Mouse (Mus musculus) hindbrain, embryonic 16.5 days (tissue): Measurements from ENCODE around the gene Hoxa7. TPM values are rescaled to one million over a fixed set of nuclear protein-coding genes. Genes with fewer than 3 reads are reported as not detected.

Source experiments
- ATAC-seq: fragments of 200-750 bp; cut with Nextera tagmentation; 2 replicates; pipeline ENCODE4 v1.8.0; 2017; ENCODE audit warnings: moderate TSS enrichment, moderate library complexity
- H3K27ac ChIP-seq: fragments of 300-500 bp; sonication (generic); 2 replicates; pipeline ENCODE4 v1.5.1; 2014; ENCODE audit warnings: low read depth, mild to moderate bottlenecking, control low read depth, low read length, moderate library complexity
- H3K27me3 ChIP-seq: fragments of 300-500 bp; sonication (generic); replicated peaks from 2 replicates; pipeline ENCODE4 v1.6.1; 2014; ENCODE audit warnings: low read length; ENCODE audit not compliant: control insufficient read depth, insufficient read depth
- H3K36me3 ChIP-seq: fragments of 300-500 bp; sonication (generic); 2 replicates; pipeline ENCODE4 v1.6.1; 2014; ENCODE audit warnings: mild to moderate bottlenecking, low read length, moderate library complexity, mixed read lengths; ENCODE audit not compliant: control insufficient read depth, insufficient read depth
- H3K4me1 ChIP-seq: fragments of 300-500 bp; sonication (generic); 2 replicates; pipeline ENCODE4 v1.6.1; 2014; ENCODE audit warnings: low read depth, low read length; ENCODE audit not compliant: control insufficient read depth, insufficient read depth
- H3K4me2 ChIP-seq: fragments of 300-500 bp; sonication (generic); 2 replicates; pipeline ENCODE4 v1.6.1; 2014; ENCODE audit warnings: mild to moderate bottlenecking, low read length, control low read depth, moderate library complexity
- H3K4me3 ChIP-seq: fragments of 300-500 bp; sonication (generic); 2 replicates; pipeline ENCODE4 v1.5.1; 2014; ENCODE audit warnings: mild to moderate bottlenecking, low read length, control low read depth, moderate library complexity
- H3K9ac ChIP-seq: fragments of 300-500 bp; sonication (generic); 2 replicates; pipeline ENCODE4 v1.6.1; 2014; ENCODE audit warnings: low read depth, mild to moderate bottlenecking, control low read depth, low read length, moderate library complexity
- H3K9me3 ChIP-seq: fragments of 300-500 bp; sonication (generic); 2 replicates; pipeline ENCODE4 v1.6.1; 2014; ENCODE audit warnings: mild to moderate bottlenecking, low read length, moderate library complexity; ENCODE audit not compliant: control insufficient read depth
- WGBS: fragments of 180-500 bp; shearing (Covaris S2); extraction: QIAGEN DNeasy Blood & Tissue Kit; methylation state at CpG from one replicate; pipeline ENCODE4 v1.1.7; 2014; 5-methylcytosine and 5-hydroxymethylcytosine counted together
- polyA plus RNA-seq: library from polyadenylated mRNA; unstranded; fragments of >200 nt; fragmentation: Nextera tagmentation; extraction: Ambion mirVana; gene quantifications from 2 replicates; pipeline ENCODE4 v1.2.1, GENCODE M21; 2015

Hoxa7 gene
- polyA plus RNA-seq, 1 experiment from 2014 or later, result 9.0 TPM

DNA sequence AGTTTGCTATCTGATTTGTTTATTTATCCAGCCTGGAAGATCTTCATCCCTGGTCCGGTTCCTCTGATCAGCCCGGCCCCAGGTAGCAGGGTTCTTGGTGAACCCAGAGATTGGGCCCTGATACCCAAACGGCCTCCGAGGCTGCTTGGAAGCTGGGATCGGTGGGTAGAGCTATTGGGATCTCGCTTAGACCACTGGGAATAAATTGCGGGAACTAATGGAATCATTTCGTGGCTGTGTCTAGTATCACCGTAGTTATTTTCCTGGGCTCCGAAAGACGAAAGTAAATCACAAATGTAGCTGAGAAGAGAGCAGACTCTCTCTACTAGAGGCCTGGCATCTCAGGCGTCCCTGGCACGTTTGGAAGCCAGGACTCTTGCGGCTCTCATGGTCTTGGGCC is 16.4 kb downstream of the Hoxa7 start:
- Histone ChIP-seq H3K36me3 (no peaks in the 10 kb centered on the region), H3K27me3 (peaks cover 42% of the 10 kb centered on the region), H3K4me3 (no peak overlapping the region), H3K27ac (peak overlapping the region; percentile 73), H3K4me2 (peak overlapping the region; percentile 47), H3K9me3 (no peaks in the 10 kb centered on the region), H3K9ac (no peak overlapping the region), H3K4me1 (no peaks in the 10 kb centered on the region)
- 6% methylated on average over 14 of the region's 14 CpGs for WGBS
- no peak for ATAC-seq

DNA sequence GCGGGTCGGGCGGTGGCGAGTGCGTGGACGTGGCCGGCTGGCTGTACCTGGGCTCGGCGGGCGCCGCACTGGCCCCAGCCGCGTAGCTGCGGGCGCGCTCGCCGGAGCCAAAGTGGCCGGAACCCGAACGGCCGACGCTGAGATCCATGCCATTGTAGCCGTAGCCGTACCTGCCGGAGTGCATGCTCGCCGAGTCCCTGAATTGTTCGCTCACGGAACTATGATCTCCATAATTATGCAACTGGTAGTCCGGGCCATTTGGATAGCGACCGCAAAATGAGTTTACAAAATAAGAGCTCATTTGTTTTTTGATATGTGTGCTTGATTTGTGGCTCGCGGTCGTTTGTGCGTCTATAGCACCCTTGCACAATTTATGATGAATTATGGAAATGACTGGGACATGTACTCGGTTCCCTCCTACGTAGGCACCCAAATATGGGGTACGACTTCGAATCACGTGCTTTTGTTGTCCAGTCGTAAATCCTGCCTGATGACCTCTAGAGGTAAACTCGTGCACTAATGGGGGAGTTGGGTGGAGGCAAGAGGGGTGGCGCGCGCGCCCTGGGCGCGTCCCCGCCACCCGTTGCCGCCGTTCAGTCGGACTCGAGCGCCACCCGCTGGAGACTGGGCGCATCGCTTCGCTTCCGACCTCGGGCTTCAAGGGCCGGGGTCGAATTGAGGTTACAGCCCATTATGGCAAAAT is 17.5 kb downstream of the Hoxa7 start, which contains the start of gene Hoxa5:
TSS of gene Hoxa5 (minus strand) at position 538 of the 703 bp plus-strand sequence.
- H3K9ac ChIP-seq, result peak within 1 kb of the TSS; percentile 68
- no peaks in the 10 kb centered on the region for H3K9me3 ChIP-seq
- H3K27me3 ChIP-seq, result peaks cover 41% of the 10 kb centered on the region
- WGBS, result under 1% methylated on average over 65 of the region's 65 CpGs
- ATAC-seq, result peak; percentile 78
- peak within 1 kb of the TSS; percentile 48 for H3K4me2 ChIP-seq
- H3K36me3 ChIP-seq, result no peaks in the 10 kb centered on the region
- peak within 1 kb of the TSS; percentile 48 for H3K4me3 ChIP-seq
- H3K4me1 ChIP-seq, result no peaks in the 10 kb centered on the region
- H3K27ac ChIP-seq, result peak within 1 kb of the TSS; percentile 88

DNA sequence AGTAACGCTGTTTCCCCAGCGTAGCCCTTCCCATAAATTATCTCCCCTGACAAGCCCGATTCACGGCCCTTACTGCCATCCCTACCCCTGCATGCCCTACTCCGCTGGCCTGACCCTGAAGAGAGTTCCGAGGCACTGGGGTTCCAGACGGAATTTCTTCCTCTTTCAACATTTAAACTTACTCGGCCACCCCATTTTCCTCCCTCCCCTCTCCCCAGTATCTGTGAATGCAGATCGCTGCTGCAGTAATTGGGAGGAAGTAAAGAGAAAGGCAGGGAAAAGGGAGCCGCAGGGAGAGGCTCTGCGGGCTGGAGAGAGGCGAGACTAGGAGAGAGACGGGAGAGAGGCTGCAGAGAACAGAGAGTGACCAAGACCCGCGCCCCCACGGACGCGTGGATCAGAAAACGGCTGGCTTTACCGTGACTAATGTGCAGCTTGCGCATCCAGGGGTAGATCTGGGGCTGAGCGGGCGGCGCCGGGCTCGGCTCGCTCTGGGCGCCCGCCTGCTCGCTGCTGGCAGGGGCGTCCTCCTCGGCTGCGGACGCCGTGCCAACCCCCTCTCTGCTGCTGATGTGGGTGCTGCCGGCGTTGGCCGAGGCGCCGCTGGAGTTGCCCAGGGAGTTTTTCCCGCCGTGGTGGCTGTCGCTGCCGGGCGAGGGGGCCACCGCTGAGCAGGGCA is 18.1 kb downstream of the Hoxa7 start:
- H3K9me3 ChIP-seq, result no peaks in the 10 kb centered on the region
- WGBS, result under 1% methylated on average over 46 of the region's 46 CpGs
- H3K27me3 ChIP-seq, result peaks cover 40% of the 10 kb centered on the region
- H3K36me3 ChIP-seq, result no peaks in the 10 kb centered on the region
- peak overlapping the region; percentile 68 for H3K9ac ChIP-seq
- no peaks in the 10 kb centered on the region for H3K4me1 ChIP-seq
- peak overlapping the region; percentile 48 for H3K4me2 ChIP-seq
- peak; percentile 18; the same call in 1 of the 2 replicates for ATAC-seq
- peak overlapping the region; percentile 48 for H3K4me3 ChIP-seq
- peak overlapping the region; percentile 88 for H3K27ac ChIP-seq

GRCm38 (mm10) chr6:52203121-52203370 is 18.6 kb downstream of the Hoxa7 start:
- Histone ChIP-seq H3K9me3 (no peaks in the 10 kb centered on the region), H3K9ac (peak overlapping the region; percentile 68), H3K4me1 (no peaks in the 10 kb centered on the region), H3K27me3 (peaks cover 40% of the 10 kb centered on the region), H3K27ac (peak overlapping the region; percentile 88), H3K36me3 (no peaks in the 10 kb centered on the region), H3K4me2 (peak overlapping the region; percentile 48), H3K4me3 (peak overlapping the region; percentile 48)
- 1% methylated on average over 10 of the region's 10 CpGs for WGBS
- no peak for ATAC-seq

GRCm38 (mm10) chr6:52202362-52203120 is 19.1 kb downstream of the Hoxa7 start:
- peak overlapping the region; percentile 68 for H3K9ac ChIP-seq
- peaks cover 40% of the 10 kb centered on the region for H3K27me3 ChIP-seq
- H3K4me3 ChIP-seq, result peak overlapping the region; percentile 48

GRCm38 (mm10) chr6:52201269-52201668 is 20.4 kb downstream of the Hoxa7 start:
- Histone ChIP-seq H3K27ac (peak overlapping the region; percentile 3), H3K9me3 (no peaks in the 10 kb centered on the region), H3K36me3 (no peaks in the 10 kb centered on the region), H3K9ac (no peak overlapping the region), H3K4me1 (no peaks in the 10 kb centered on the region; the same call in 1 of the 2 replicates), H3K4me2 (peak overlapping the region; percentile 42), H3K4me3 (no peak overlapping the region), H3K27me3 (peaks cover 41% of the 10 kb centered on the region)
- 25% methylated on average over 1 of the region's 1 CpGs for WGBS
- ATAC-seq, result no peak

More at GRCm38 (mm10) chr6:52202362-52203120, 19.1 kb downstream of the Hoxa7 start:
- Histone ChIP-seq H3K27ac (peak overlapping the region; percentile 88), H3K9me3 (no peaks in the 10 kb centered on the region), H3K36me3 (no peaks in the 10 kb centered on the region), H3K4me2 (peak overlapping the region; percentile 48), H3K4me1 (no peaks in the 10 kb centered on the region)
- no peak for ATAC-seq
- WGBS, result 5% methylated on average over 22 of the region's 22 CpGs

- Histone ChIP-seq H3K36me3 (no peaks in the 10 kb centered on the region), H3K4me1 (no peaks in the 10 kb centered on the region; the same call in 1 of the 2 replicates), H3K9me3 (no peaks in the 10 kb centered on the region), H3K4me3 (0 out of 2 replicates have a peak overlapping the region, but pooled peaks have one; percentile 5), H3K4me2 (peak overlapping the region; percentile 42), H3K27me3 (peaks cover 45% of the 10 kb centered on the region), H3K9ac (no peak overlapping the region), H3K27ac (peak overlapping the region; percentile 3)
- no peak for ATAC-seq
- 16% methylated on average over 10 of the region's 10 CpGs for WGBS
These were observed 20.9 kb downstream of the Hoxa7 start for GRCm38 (mm10) chr6:52200751-52201250.

- ATAC-seq, result no peak
- WGBS, result 12% methylated on average over 30 of the region's 30 CpGs
- peak overlapping the region; percentile 16; the same call in 1 of the 2 replicates for H3K4me3 ChIP-seq
- no peaks in the 10 kb centered on the region for H3K36me3 ChIP-seq
- H3K4me1 ChIP-seq, result no peaks in the 10 kb centered on the region; the same call in 1 of the 2 replicates
- H3K4me2 ChIP-seq, result peak overlapping the region; percentile 42
- peak overlapping the region; percentile 30 for H3K27ac ChIP-seq
- H3K9me3 ChIP-seq, result no peaks in the 10 kb centered on the region
- no peak overlapping the region for H3K9ac ChIP-seq
- peaks cover 47% of the 10 kb centered on the region for H3K27me3 ChIP-seq
These were observed 21.4 kb downstream of the Hoxa7 start for GRCm38 (mm10) chr6:52200073-52200750.
